Mouse (Mus musculus) brain, embryonic 14.5 days (tissue): ENCODE measurements at regions not wholly inside any gene's neighbourhood (a gene's known extent, or its start where the extent isn't known, plus 50 kb on each side); places are given as distances from the start of the nearest gene placed in this dataset.

Source experiments
- CTCF ChIP-seq: fragments of 200-500 bp; IDR thresholded peaks from 2 replicates; pipeline ENCODE4 v1.5.1; 2012; ENCODE audit warnings: inconsistent platforms, mild to moderate bottlenecking, moderate library complexity, borderline replicate concordance; ENCODE audit not compliant: insufficient read depth, insufficient read length; ENCODE audit errors: extremely low read depth
- POLR2A ChIP-seq: fragments of 200-500 bp; IDR thresholded peaks from 2 replicates; pipeline ENCODE4 v1.6.1; 2012; ENCODE audit warnings: mild to moderate bottlenecking, inconsistent platforms, borderline replicate concordance; ENCODE audit not compliant: poor library complexity, insufficient read depth, insufficient read length, severe bottlenecking; ENCODE audit errors: extremely low read depth

GRCm38 (mm10) chr2:44464631-44465030 is 462.8 kb downstream of the Gtdc1 start:
- TF ChIP-seq POLR2A, result no peak
- TF ChIP-seq CTCF, result no peak
